10 mouse cellular contexts compared by ENCODE assay signal in the genomic region with DNA sequence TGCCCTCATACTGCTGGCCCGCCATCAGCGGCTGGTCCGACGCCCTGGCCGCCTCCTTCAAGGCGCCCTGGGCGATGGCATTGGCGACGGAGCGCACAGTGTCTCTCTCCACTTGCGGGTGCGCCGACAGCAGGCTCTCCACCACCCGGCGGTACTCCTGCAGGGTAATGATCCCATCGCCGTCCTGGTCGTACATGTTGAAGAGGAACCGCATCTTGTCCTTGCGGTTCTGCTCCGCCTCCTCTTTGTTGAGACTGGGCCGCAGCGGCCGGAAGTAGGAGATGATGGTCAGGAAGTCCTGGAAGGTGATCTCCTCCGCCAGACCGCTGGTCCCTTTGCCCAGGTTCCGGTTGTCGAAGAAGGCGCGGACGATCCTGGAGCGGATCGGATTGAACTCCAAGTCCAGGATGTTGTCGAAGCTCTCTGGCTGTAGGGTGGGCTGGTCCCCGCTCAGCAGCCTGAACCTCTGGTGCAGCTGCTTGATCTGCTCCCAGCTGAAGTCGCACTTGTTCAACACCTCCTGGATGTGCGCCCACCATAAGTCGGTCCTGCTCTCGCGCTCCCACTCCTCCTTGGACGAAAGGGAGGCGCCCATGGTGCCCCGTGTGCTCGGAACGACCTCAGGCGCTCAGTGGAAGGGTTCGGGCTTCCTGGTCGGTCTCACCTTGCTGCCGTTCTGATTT. TPM values are rescaled to one million over a fixed set of nuclear protein-coding genes. Genes with fewer than 3 reads are reported as not detected.
A peak's percentile ranks its signal among the peaks of the same experiment; 100 is the strongest.
DNase-seq lines count a peak whose midpoint lies in the region; ATAC-seq and TF ChIP-seq lines count a peak whose summit lies in the region.
"Had no signal": no experiment of that assay in that cellular context is flagged by ENCODE, and none has a peak within 500 bp of the region (broad histone marks: within the 10 kb centered on the region; RNA-seq: fewer than 3 reads in every experiment).

Gene Tescl (minus strand): TSS at position 633 of the 683 bp plus-strand sequence.

- no peaks in the 10 kb centered on the region for H3K9me3 ChIP-seq in heart, embryonic 10.5 days
- H3K9me3 ChIP-seq in midbrain, postnatal 0 days (ENCODE audit: low read length): no peaks in the 10 kb centered on the region
- H3K9me3 ChIP-seq in midbrain, embryonic 15.5 days: no peaks in the 10 kb centered on the region
- no peaks in the 10 kb centered on the region; the same call in 1 of the 2 replicates for H3K9me3 ChIP-seq in limb, embryonic 10.5 days (replicated peaks)
- no peaks in the 10 kb centered on the region for H3K9me3 ChIP-seq in forebrain, embryonic 13.5 days (replicated peaks)

- H3K9ac ChIP-seq in midbrain, postnatal 0 days (replicated peaks; ENCODE audit: low read length, poor library complexity, severe bottlenecking): no peak within 1 kb of the TSS
- no peak within 1 kb of the TSS for H3K9ac ChIP-seq in midbrain, embryonic 15.5 days
- no peak within 1 kb of the TSS for H3K9ac ChIP-seq in forebrain, embryonic 13.5 days

- H3K27me3 ChIP-seq in heart, embryonic 10.5 days (ENCODE audit: insufficient read depth, poor library complexity, severe bottlenecking): peaks cover 26% of the 10 kb centered on the region
- H3K27me3 ChIP-seq in midbrain, postnatal 0 days (ENCODE audit: insufficient read depth, low read length): 0 out of 2 replicates have a peak, but pooled peaks cover 4% of the 10 kb centered on the region
- peaks cover 13% of the 10 kb centered on the region; the same call in 1 of the 2 replicates for H3K27me3 ChIP-seq in midbrain, embryonic 15.5 days (replicated peaks)
- peaks cover 26% of the 10 kb centered on the region for H3K27me3 ChIP-seq in limb, embryonic 10.5 days (ENCODE audit: low read depth, poor library complexity, severe bottlenecking)
- H3K27me3 ChIP-seq in testis, adult 2 months (ENCODE audit: control insufficient read depth, insufficient read depth, low read length): no peaks in the 10 kb centered on the region
- H3K27me3 ChIP-seq in forebrain, embryonic 13.5 days: peaks cover 21% of the 10 kb centered on the region

- no peak for ATAC-seq in midbrain, postnatal 0 days (ENCODE audit: low FRiP score)
- no peak for ATAC-seq in midbrain, embryonic 15.5 days (replicated peaks)
- no peak for ATAC-seq in forebrain, embryonic 13.5 days

- no peak for TF ChIP-seq CTCF in midbrain, postnatal 0 days (IDR thresholded peaks at IDR 0.05)
- no peak for TF ChIP-seq CTCF in testis, adult 2 months (IDR thresholded peaks at IDR 0.05; ENCODE audit: control insufficient read depth, insufficient read depth, insufficient replicate concordance, low read depth, low read length)

- H3K4me3 ChIP-seq in heart, embryonic 10.5 days: peak within 1 kb of the TSS; percentile 17; the same call in 1 of the 2 replicates
- H3K4me3 ChIP-seq in midbrain, postnatal 0 days (ENCODE audit: low read depth, low read length): no peak within 1 kb of the TSS
- no peak within 1 kb of the TSS for H3K4me3 ChIP-seq in midbrain, embryonic 15.5 days
- H3K4me3 ChIP-seq in limb, embryonic 10.5 days: peak within 1 kb of the TSS; percentile 26
- peak within 1 kb of the TSS; percentile 97 for H3K4me3 ChIP-seq in testis, adult 2 months (ENCODE audit: control insufficient read depth, low read depth, low read length)
- H3K4me3 ChIP-seq in forebrain, embryonic 13.5 days: no peak within 1 kb of the TSS

- WGBS in heart, embryonic 10.5 days: 32% methylated on average over 49 of the region's 49 CpGs
- 56% methylated on average over 49 of the region's 49 CpGs for WGBS in midbrain, postnatal 0 days
- 52% methylated on average over 49 of the region's 49 CpGs for WGBS in midbrain, embryonic 15.5 days
- 37% methylated on average over 49 of the region's 49 CpGs for WGBS in limb, embryonic 10.5 days
- 59% methylated on average over 49 of the region's 49 CpGs for WGBS in forebrain, embryonic 13.5 days

- intact Hi-C loops in heart, postnatal 14 days (cut with DNase I): no loop called here

- H3K36me3 ChIP-seq in heart, embryonic 10.5 days: no peaks in the 10 kb centered on the region
- H3K36me3 ChIP-seq in midbrain, postnatal 0 days (ENCODE audit: insufficient read depth, low read length): no peaks in the 10 kb centered on the region
- H3K36me3 ChIP-seq in midbrain, embryonic 15.5 days (replicated peaks): no peaks in the 10 kb centered on the region
- H3K36me3 ChIP-seq in limb, embryonic 10.5 days: no peaks in the 10 kb centered on the region
- H3K36me3 ChIP-seq in testis, adult 2 months (ENCODE audit: control insufficient read depth, insufficient read depth, low read length): no peaks in the 10 kb centered on the region
- H3K36me3 ChIP-seq in forebrain, embryonic 13.5 days (ENCODE audit: poor library complexity, severe bottlenecking): no peaks in the 10 kb centered on the region

- H3K4me1 ChIP-seq in heart, embryonic 10.5 days: no peaks in the 10 kb centered on the region
- H3K4me1 ChIP-seq in midbrain, postnatal 0 days (ENCODE audit: insufficient read depth, low read length): no peaks in the 10 kb centered on the region
- H3K4me1 ChIP-seq in midbrain, embryonic 15.5 days: no peaks in the 10 kb centered on the region
- H3K4me1 ChIP-seq in limb, embryonic 10.5 days: no peaks in the 10 kb centered on the region
- H3K4me1 ChIP-seq in testis, adult 2 months (ENCODE audit: control insufficient read depth, insufficient read depth, low read length): peaks cover 9% of the 10 kb centered on the region
- no peaks in the 10 kb centered on the region for H3K4me1 ChIP-seq in forebrain, embryonic 13.5 days

- DNase-seq in heart, embryonic 10.5 days (ENCODE audit: low spot score): no peak
- DNase-seq in heart, postnatal 14 days: no peak
- DNase-seq in midbrain, postnatal 0 days (ENCODE audit: low spot score): no peak
- DNase-seq in limb, embryonic 10.5 days (ENCODE audit: low spot score): no peak
- no peak for DNase-seq in embryo, embryonic 10.5 days (ENCODE audit: low spot score)

- H3K27ac ChIP-seq in heart, embryonic 10.5 days: no peak within 1 kb of the TSS
- no peak within 1 kb of the TSS for H3K27ac ChIP-seq in midbrain, postnatal 0 days (ENCODE audit: low read depth, low read length)
- no peak within 1 kb of the TSS for H3K27ac ChIP-seq in midbrain, embryonic 15.5 days
- no peak within 1 kb of the TSS for H3K27ac ChIP-seq in limb, embryonic 10.5 days
- H3K27ac ChIP-seq in testis, adult 2 months (ENCODE audit: control insufficient read depth, insufficient read depth, low read depth, low read length): peak within 1 kb of the TSS; percentile 27
- H3K27ac ChIP-seq in forebrain, embryonic 13.5 days: no peak within 1 kb of the TSS

- peak; percentile 53; the same call in 1 of the 2 replicates for TF ChIP-seq POLR2A in testis, adult 2 months (IDR thresholded peaks at IDR 0.05; ENCODE audit: control insufficient read depth, low read depth, low read length)

- 0 out of 2 replicates have a peak within 1 kb of the TSS, but pooled peaks have one; percentile 4 for H3K4me2 ChIP-seq in midbrain, postnatal 0 days (ENCODE audit: low read depth, low read length, poor library complexity, severe bottlenecking)
- H3K4me2 ChIP-seq in midbrain, embryonic 15.5 days: no peak within 1 kb of the TSS; the same call in 1 of the 2 replicates
- H3K4me2 ChIP-seq in forebrain, embryonic 13.5 days: no peak within 1 kb of the TSS

RNA-seq across cellular contexts. Expression of gene Tescl, which starts in this region (rescaled TPM):
- polyA plus RNA-seq in heart, embryonic 10.5 days (2016; fragmentation: Nextera tagmentation; extraction: Ambion mirVana): not detected in 2 replicates
- total RNA-seq in heart, postnatal 14 days (2021): not detected
- total RNA-seq in midbrain, postnatal 0 days (2014; rRNA removed): not detected in 2 replicates
- polyA plus RNA-seq in midbrain, postnatal 0 days (2015; fragmentation: Nextera tagmentation; extraction: Ambion mirVana): 0.19 TPM in 1 of 2 replicates, not detected in the other
- 0.48 TPM in 1 of 2 replicates, not detected in the other for polyA plus RNA-seq in midbrain, embryonic 15.5 days (2015; fragmentation: Nextera tagmentation; extraction: Ambion mirVana)
- polyA plus RNA-seq in limb, embryonic 10.5 days (2016; fragmentation: Nextera tagmentation; extraction: Ambion mirVana): not detected in 2 replicates
- polyA plus RNA-seq in testis, adult 2 months (2012; rRNA removed): 277 and 339 TPM in 2 replicates
- polyA plus RNA-seq in forebrain, embryonic 13.5 days (2015; fragmentation: Nextera tagmentation; extraction: Ambion mirVana): not detected in 2 replicates
- total RNA-seq: CH12.LX; left cerebral cortex, postnatal 10 days had no signal

Comparison
In these comparisons a context has a peak if more than half of its experiments do, and no peak if none do; other contexts are left out.
1. RNA of gene Tescl (polyA plus RNA-seq): 277 to 339 TPM in testis, adult 2 months; 0.48 TPM in midbrain, embryonic 15.5 days, 0.19 TPM in midbrain, postnatal 0 days, not detected in limb, embryonic 10.5 days, not detected in forebrain, embryonic 13.5 days and not detected in heart, embryonic 10.5 days; every median in the first group is over 100 times any median in the second.
2. H3K4me3 ChIP-seq: peak in heart, embryonic 10.5 days (single experiment), limb, embryonic 10.5 days (single experiment) and testis, adult 2 months (single experiment); none in midbrain, postnatal 0 days (single experiment), midbrain, embryonic 15.5 days (single experiment) and forebrain, embryonic 13.5 days (single experiment).